10 mouse cellular contexts compared by ENCODE assay signal in the genomic region with DNA sequence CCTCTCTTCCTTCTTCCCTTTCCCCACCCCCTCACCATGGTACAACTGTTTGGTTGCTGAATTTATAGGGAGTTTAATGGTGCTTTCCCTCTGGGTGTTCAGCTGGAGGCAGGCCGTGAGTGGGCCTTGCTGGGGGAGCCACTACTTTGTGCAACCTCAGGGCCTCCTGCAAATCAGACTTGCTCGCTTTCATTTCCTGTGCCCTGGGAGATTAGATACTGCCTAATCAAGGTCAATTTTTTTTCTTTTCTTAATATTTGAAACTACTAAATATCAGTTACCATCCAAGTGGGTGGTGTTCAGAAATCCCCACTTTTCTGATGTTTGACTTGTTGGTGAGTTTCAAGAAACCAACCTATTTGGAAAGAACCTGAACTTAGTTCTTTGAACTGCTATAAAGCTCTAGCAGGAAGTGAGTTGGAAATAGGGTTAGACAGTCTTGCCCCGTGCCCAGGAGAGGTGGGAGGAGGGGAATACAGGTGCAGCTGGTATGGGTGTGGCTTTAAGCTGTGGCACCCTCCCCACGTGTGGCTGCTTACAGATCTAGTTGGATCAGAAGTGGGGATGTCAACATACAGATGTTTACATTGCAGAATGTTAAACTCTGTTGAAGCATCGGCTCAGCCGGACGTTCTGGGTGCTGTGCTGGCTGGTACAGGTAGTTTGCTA. TPM values are rescaled to one million over a fixed set of nuclear protein-coding genes. Genes with fewer than 3 reads are reported as not detected.
DNase-seq lines count a peak whose midpoint lies in the region; ATAC-seq and TF ChIP-seq lines count a peak whose summit lies in the region.
"Had no signal": no experiment of that assay in that cellular context is flagged by ENCODE, and none has a peak within 500 bp of the region (broad histone marks: within the 10 kb centered on the region; RNA-seq: fewer than 3 reads in every experiment).

No protein-coding gene starts in this region.

- no peak for TF ChIP-seq CTCF in gastrocnemius, adult 2 months (IDR thresholded peaks at IDR 0.05)

- H3K36me3 ChIP-seq in midbrain, embryonic 11.5 days (ENCODE audit: control insufficient read depth, insufficient read depth, low read length): peaks cover 15% of the 10 kb centered on the region; the same call in 1 of the 2 replicates
- H3K36me3 ChIP-seq in midbrain, embryonic 13.5 days: peaks cover 45% of the 10 kb centered on the region

- ATAC-seq in midbrain, embryonic 11.5 days (ENCODE audit: low FRiP score): 0 out of 2 replicates have a peak, but pooled peaks have one; percentile 27
- ATAC-seq in midbrain, embryonic 13.5 days: no peak
- ATAC-seq in activated CD4-positive, CD25-positive, alpha-beta regulatory T cell, adult 4 months: peak; percentile 74

- DNase-seq in midbrain, embryonic 11.5 days (ENCODE audit: low spot score, missing footprints): no peak
- peak; percentile 73 for DNase-seq in large intestine, adult 2 months (ENCODE audit: low read depth, low spot score)
- peak; percentile 76 for DNase-seq in thymus, postnatal 14 days
- no peak for DNase-seq in natural killer cell, adult 2 months (ENCODE audit: low spot score in 2 of 2)
- DNase-seq in gastrocnemius, postnatal 14 days: no peak
- DNase-seq in gastrocnemius, adult 2 months: no peak

- intact Hi-C loops in gastrocnemius, postnatal 14 days (cut with DNase I; ENCODE audit: low total_unique reads): loop anchor here (10.0 kb wide), 2 partner anchors 99 to 181 kb away; no protein-coding TSS in a partner anchor
- intact Hi-C loops in gastrocnemius, adult 2 months (cut with DNase I): loop anchor here (10.0 kb wide), 1 partner anchor 99 kb away; no protein-coding TSS in a partner anchor

- no peak overlapping the region for H3K9ac ChIP-seq in midbrain, embryonic 11.5 days (ENCODE audit: low read length)
- no peak overlapping the region for H3K9ac ChIP-seq in midbrain, embryonic 13.5 days (replicated peaks)
- H3K9ac ChIP-seq: lung, embryonic 14.5 days had no signal

- no peaks in the 10 kb centered on the region for H3K9me3 ChIP-seq in midbrain, embryonic 11.5 days (ENCODE audit: control insufficient read depth, low read length)
- H3K9me3 ChIP-seq in midbrain, embryonic 13.5 days: no peaks in the 10 kb centered on the region

- H3K4me2 ChIP-seq in midbrain, embryonic 11.5 days: no peak overlapping the region
- no peak overlapping the region for H3K4me2 ChIP-seq in midbrain, embryonic 13.5 days (replicated peaks)
- H3K4me2 ChIP-seq: lung, embryonic 14.5 days had no signal

- 88% methylated on average over 7 of the region's 7 CpGs for WGBS in midbrain, embryonic 11.5 days
- 90% methylated on average over 7 of the region's 7 CpGs for WGBS in midbrain, embryonic 13.5 days
- 24% methylated on average over 7 of the region's 7 CpGs for WGBS in large intestine, adult 2 months

- no peak overlapping the region for H3K4me3 ChIP-seq in midbrain, embryonic 11.5 days (ENCODE audit: low read depth, low read length)
- no peak overlapping the region for H3K4me3 ChIP-seq in midbrain, embryonic 13.5 days (replicated peaks)
- no peak overlapping the region for H3K4me3 ChIP-seq in gastrocnemius, adult 2 months
- H3K4me3 ChIP-seq: erythroblast, embryonic 14.5 days had no signal

- H3K4me1 ChIP-seq in midbrain, embryonic 11.5 days (ENCODE audit: control insufficient read depth, insufficient read depth, low read length): no peaks in the 10 kb centered on the region
- no peaks in the 10 kb centered on the region for H3K4me1 ChIP-seq in midbrain, embryonic 13.5 days (replicated peaks)

- no peaks in the 10 kb centered on the region for H3K27me3 ChIP-seq in midbrain, embryonic 11.5 days (ENCODE audit: control insufficient read depth, insufficient read depth, low read length)
- no peaks in the 10 kb centered on the region for H3K27me3 ChIP-seq in midbrain, embryonic 13.5 days

- no peak overlapping the region for H3K27ac ChIP-seq in midbrain, embryonic 11.5 days (ENCODE audit: low read depth, low read length)
- no peak overlapping the region for H3K27ac ChIP-seq in midbrain, embryonic 13.5 days
- H3K27ac ChIP-seq in gastrocnemius, adult 2 months: no peak overlapping the region

RNA-seq across cellular contexts. Expression of gene Papolg, which starts 38.9 kb away (rescaled TPM):
- 28.8 and 32.3 TPM in 2 replicates for polyA plus RNA-seq in midbrain, embryonic 11.5 days (2014; fragmentation: Nextera tagmentation; extraction: Ambion mirVana)
- polyA plus RNA-seq in midbrain, embryonic 13.5 days (2015; fragmentation: Nextera tagmentation; extraction: Ambion mirVana): 26.8 and 28.0 TPM in 2 replicates
- 10 to 100 TPM; 34.0 to 43.1 TPM for polyA plus RNA-seq in activated CD4-positive, CD25-positive, alpha-beta regulatory T cell, adult 4 months (2017; shearing (Covaris generic))
- 2.5 and 3.4 TPM in 2 replicates for polyA plus RNA-seq in large intestine, adult 2 months (2012; rRNA removed)
- 1 to 10 TPM; 3.6 to 4.0 TPM for total RNA-seq in gastrocnemius, postnatal 14 days (2021)
- 1 to 10 TPM; 4.7 TPM for total RNA-seq in gastrocnemius, adult 2 months (2021)

Comparison
In these comparisons a context has a peak if more than half of its experiments do, and no peak if none do; other contexts are left out.
1. DNase-seq: peak in large intestine, adult 2 months (single experiment) and thymus, postnatal 14 days (single experiment); none in midbrain, embryonic 11.5 days (single experiment), natural killer cell, adult 2 months (0 of 2), gastrocnemius, postnatal 14 days (single experiment) and gastrocnemius, adult 2 months (single experiment).